Mouse (Mus musculus) ES-E14 (cell line): ENCODE measurements around the gene Rhbg. TPM values are rescaled to one million over a fixed set of nuclear protein-coding genes. Genes with fewer than 3 reads are reported as not detected.

ENCODE experiments used
- DNase-seq: peaks from one replicate; pipeline ENCODE4 v3.0.0-alpha.2; 2013; ENCODE audit warnings: low read depth, low spot score
- H3K27ac ChIP-seq: 2 replicates; pipeline ENCODE4 v1.5.1; 2012; ENCODE audit warnings: low read depth, mild to moderate bottlenecking, low read length, moderate library complexity, mixed read lengths; ENCODE audit not compliant: poor library complexity, insufficient read depth, severe bottlenecking
- H3K36me3 ChIP-seq: 2 replicates; pipeline ENCODE4 v1.6.1; 2012; ENCODE audit warnings: mild to moderate bottlenecking, low read length, moderate library complexity, mixed read lengths; ENCODE audit not compliant: control insufficient read depth, poor library complexity, insufficient read depth, severe bottlenecking
- H3K4me1 ChIP-seq, 2 experiments: fragments of 150-350 bp in 1 of 2; sonication (generic) in 1 of 2; 2 replicates each; pipeline ENCODE4 v1.6.1; 2012; ENCODE audit warnings: low read length in 2 of 2, mild to moderate bottlenecking in 1 of 2, mixed read lengths in 1 of 2; ENCODE audit not compliant: control insufficient read depth in 2 of 2, insufficient read depth in 2 of 2, poor library complexity in 1 of 2
- H3K4me3 ChIP-seq, 2 experiments: fragments of 150-350 bp in 1 of 2; sonication (generic) in 1 of 2; 2 replicates each; pipeline ENCODE4 v1.5.1; 2012; ENCODE audit warnings: low read length in 2 of 2, low read depth in 1 of 2, mild to moderate bottlenecking in 1 of 2, mixed read lengths in 1 of 2; ENCODE audit not compliant: insufficient read depth in 1 of 2, poor library complexity in 1 of 2, severe bottlenecking in 1 of 2
- H3K9ac ChIP-seq: 2 replicates; pipeline ENCODE4 v1.6.1; 2012; ENCODE audit warnings: low read depth, mild to moderate bottlenecking, low read length, mixed read lengths; ENCODE audit not compliant: poor library complexity, insufficient read depth, severe bottlenecking
- H3K9me3 ChIP-seq: fragments of 150-350 bp; sonication (generic); 2 replicates; pipeline ENCODE4 v1.6.1; 2012; ENCODE audit warnings: low read depth, mild to moderate bottlenecking, low read length; ENCODE audit not compliant: control insufficient read depth, insufficient read depth
- CHD2 ChIP-seq: IDR thresholded peaks from 2 replicates; pipeline ENCODE4 v1.6.1; 2014; ENCODE audit warnings: mild to moderate bottlenecking, low read depth, low read length, inconsistent platforms
- HCFC1 ChIP-seq: IDR thresholded peaks from 2 replicates; pipeline ENCODE4 v1.6.1; 2012; ENCODE audit warnings: low read length, inconsistent platforms, borderline replicate concordance; ENCODE audit not compliant: insufficient read depth
- MAFK ChIP-seq: IDR thresholded peaks from 2 replicates; pipeline ENCODE4 v1.6.1; 2014; ENCODE audit warnings: mild to moderate bottlenecking, low read depth, low read length, inconsistent platforms; ENCODE audit not compliant: insufficient read depth
- ZC3H11A ChIP-seq: IDR thresholded peaks from 2 replicates; pipeline ENCODE4 v1.6.1; 2012; ENCODE audit warnings: low read depth, mild to moderate bottlenecking, inconsistent platforms, low read length, borderline replicate concordance
- ZNF384 ChIP-seq: IDR thresholded peaks from 2 replicates; pipeline ENCODE4 v1.6.1; 2012; ENCODE audit warnings: low read depth, low read length, inconsistent platforms
- in situ Hi-C, 2 experiments: fragments of 600-800 bp; cut with MboI; formaldehyde crosslinking; loops; one replicate each; pipeline ENCODE4 v1.15.1; 2025; ENCODE audit warnings: low sequenced_read_pairs in 2 of 2, inconsistent platforms in 1 of 2; ENCODE audit not compliant: unreplicated experiment in 2 of 2
- total RNA-seq: library from RNA; depleted of rRNA; stranded (reverse); fragments of 300-350 nt; gene quantifications from 2 replicates; pipeline ENCODE4 v1.2.3, GENCODE M21; 2012

The Rhbg gene
- total RNA-seq, 1 experiment, result 3.4 TPM

DNA sequence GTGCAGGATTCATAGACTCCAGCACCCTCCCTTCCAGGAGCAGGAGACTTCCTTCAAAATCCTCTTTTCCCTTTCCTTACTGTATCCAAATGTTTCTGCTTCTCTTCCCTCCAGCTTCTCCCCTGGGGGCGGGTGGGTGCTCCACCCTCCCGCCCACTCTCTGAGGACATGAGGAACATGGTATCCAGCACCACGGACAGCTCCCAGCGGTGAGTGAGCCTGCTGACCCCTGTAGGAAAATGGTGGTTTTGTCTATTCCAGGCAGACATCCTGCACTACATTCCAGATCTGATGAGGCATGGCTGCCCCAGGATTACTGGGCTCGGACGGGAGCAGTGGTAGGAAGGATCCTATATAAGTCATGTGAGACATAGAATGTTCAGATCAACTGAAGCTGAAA is 33.7 kb downstream of the Rhbg start:
- Histone ChIP-seq H3K4me1 (peaks cover 0 to 2% of the 10 kb centered on the region in 2 experiments; a peak in 1 of 4 replicates), H3K27ac (no peak overlapping the region), H3K9ac (no peak overlapping the region), H3K36me3 (no peaks in the 10 kb centered on the region), H3K9me3 (no peaks in the 10 kb centered on the region), H3K4me3 (no peak overlapping the region)
- DNase-seq, result peak; percentile 93
- TF ChIP-seq MAFK (no peak), HCFC1 (0 out of 2 replicates have a peak, but pooled peaks have one; percentile 35)
- in situ Hi-C loops, result no loop called here

DNA sequence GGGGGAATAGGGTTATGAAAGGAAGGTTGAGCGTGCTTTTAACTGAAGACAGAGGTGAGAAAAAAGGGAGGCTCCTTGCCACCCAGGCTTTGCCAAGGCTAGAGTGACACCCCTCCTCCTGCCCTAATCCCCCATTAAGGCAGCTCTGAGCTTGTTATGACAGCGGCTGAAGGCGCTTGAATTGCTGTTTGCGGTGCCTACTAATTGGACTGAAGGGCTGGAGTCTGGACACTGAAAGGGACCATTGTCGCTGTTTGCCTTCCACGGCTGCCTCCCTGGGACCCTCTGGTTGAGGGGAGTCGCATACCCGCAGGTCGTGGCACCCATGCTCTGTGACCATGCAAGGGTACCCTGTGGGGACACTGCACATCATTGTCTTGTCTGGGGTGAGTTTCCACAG is 34.6 kb downstream of the Rhbg start:
- TF ChIP-seq CHD2 (no peak), ZC3H11A (no peak), HCFC1 (no peak)
- H3K9ac ChIP-seq, result no peak overlapping the region
- no peak overlapping the region for H3K27ac ChIP-seq
- H3K9me3 ChIP-seq, result no peaks in the 10 kb centered on the region
- H3K4me3 ChIP-seq, result no peak overlapping the region
- DNase-seq, result no peak
- in situ Hi-C loops, result no loop called here
- peaks cover 0 to 6% of the 10 kb centered on the region in 2 experiments; a peak in 1 of 4 replicates for H3K4me1 ChIP-seq
- no peaks in the 10 kb centered on the region for H3K36me3 ChIP-seq

DNA sequence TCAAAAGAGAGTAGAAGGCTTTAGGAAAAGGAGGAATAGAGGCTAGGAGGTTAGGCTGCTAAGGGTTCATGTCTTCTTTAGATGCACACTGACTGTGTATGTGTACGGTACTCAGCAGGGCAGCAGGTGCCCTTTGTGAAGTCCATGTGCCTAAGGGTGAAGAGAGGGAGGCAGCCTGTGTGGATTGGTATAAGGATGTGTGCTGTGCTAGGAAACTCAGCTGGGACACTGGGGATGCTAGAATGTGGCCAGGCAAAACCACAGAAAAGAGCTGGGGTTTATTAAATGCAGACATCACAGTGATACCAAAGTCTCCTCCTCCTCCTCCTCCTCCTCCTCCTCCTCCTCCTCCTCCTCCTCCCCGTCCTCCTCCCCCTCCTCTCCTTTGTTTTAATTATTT is 36.8 kb downstream of the Rhbg start:
- in situ Hi-C loops, result no loop called here
- DNase-seq, result no peak
- H3K4me3 ChIP-seq, result no peak overlapping the region
- H3K27ac ChIP-seq, result no peak overlapping the region
- H3K9ac ChIP-seq, result no peak overlapping the region
- no peak for TF ChIP-seq MAFK
- TF ChIP-seq ZNF384, result no peak
- no peak for TF ChIP-seq CHD2
- no peak for TF ChIP-seq HCFC1
- H3K9me3 ChIP-seq, result no peaks in the 10 kb centered on the region
- no peaks in the 10 kb centered on the region for H3K36me3 ChIP-seq
- peaks cover 0 to 6% of the 10 kb centered on the region in 2 experiments; a peak in 1 of 4 replicates for H3K4me1 ChIP-seq

DNA sequence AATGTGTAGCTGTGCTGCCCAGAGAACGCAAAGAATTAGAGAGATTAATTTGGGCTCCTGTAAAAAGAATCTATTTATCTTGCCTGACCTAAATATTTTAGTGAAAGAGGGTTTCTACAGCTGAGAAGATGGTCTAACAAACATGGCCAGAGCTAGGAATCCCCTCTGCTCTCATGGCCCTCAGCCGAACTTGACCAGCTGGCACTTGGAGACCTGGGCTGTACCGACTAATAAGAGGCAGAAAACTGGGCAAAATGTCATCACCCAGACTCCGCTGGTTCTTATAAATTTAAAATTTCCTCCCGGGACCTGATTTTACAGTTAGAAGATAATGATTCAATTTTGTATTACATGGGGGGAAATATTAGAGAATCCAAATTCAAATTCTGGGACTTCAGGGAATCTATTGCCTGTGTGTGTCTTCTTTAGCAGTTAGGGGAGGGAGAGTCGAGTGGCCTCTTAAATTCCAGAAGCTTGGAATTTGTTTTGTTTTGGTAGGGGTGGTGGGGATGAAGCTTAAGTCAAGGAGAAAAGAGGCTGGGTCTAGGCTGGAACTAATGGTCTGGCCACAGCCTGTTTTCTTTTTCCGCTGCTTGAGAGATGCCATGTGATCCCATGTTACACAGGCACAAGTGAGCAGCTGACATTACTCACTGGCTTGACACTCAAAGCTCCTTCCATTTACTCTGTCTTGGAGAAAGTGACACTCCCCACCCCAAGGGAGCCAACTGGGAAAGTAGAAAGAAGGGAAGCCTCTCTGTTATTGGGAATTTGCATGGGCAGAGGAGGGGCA is 37.8 kb downstream of the Rhbg start:
- no peak overlapping the region for H3K9ac ChIP-seq
- H3K9me3 ChIP-seq, result no peaks in the 10 kb centered on the region
- in situ Hi-C loops, result no loop called here
- no peaks in the 10 kb centered on the region for H3K36me3 ChIP-seq
- TF ChIP-seq ZNF384, result no peak
- TF ChIP-seq CHD2, result no peak
- no peak for TF ChIP-seq HCFC1
- no peak for TF ChIP-seq MAFK
- TF ChIP-seq ZC3H11A, result no peak
- no peak overlapping the region for H3K4me3 ChIP-seq
- peaks cover 0 to 6% of the 10 kb centered on the region in 2 experiments; a peak in 1 of 4 replicates for H3K4me1 ChIP-seq
- DNase-seq, result no peak
- H3K27ac ChIP-seq, result no peak overlapping the region

DNA sequence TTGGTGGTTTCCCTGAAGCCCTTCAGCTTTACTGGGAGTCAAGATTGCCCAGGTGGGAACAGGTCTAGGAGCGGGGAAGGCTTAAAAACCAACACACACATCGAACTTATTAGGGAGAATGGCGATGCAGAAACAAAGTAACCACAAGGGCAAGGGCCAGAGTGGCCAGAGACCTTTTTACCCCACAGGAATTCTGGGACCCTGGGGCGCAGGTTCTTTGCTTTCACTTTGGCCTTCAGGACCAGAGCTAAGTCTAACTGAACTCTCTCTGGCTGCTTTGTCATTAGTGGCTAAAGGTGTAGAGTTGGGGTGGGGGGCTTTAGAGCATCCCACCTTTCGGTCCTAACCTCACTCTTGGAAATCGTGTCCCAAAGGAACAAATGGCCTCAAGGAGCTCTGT is 38.4 kb downstream of the Rhbg start:
- no peaks in the 10 kb centered on the region for H3K9me3 ChIP-seq
- no peak for DNase-seq
- no peak overlapping the region for H3K4me3 ChIP-seq
- TF ChIP-seq ZC3H11A (no peak), CHD2 (no peak), MAFK (no peak), ZNF384 (no peak), HCFC1 (no peak)
- H3K36me3 ChIP-seq, result no peaks in the 10 kb centered on the region
- H3K27ac ChIP-seq, result no peak overlapping the region
- in situ Hi-C loops, result no loop called here
- peaks cover 0 to 6% of the 10 kb centered on the region in 2 experiments; a peak in 1 of 4 replicates for H3K4me1 ChIP-seq
- H3K9ac ChIP-seq, result no peak overlapping the region
